Mouse (Mus musculus): ENCODE measurements around the gene Fign. TPM values are rescaled to one million over a fixed set of nuclear protein-coding genes. Genes with fewer than 3 reads are reported as not detected.

The Fign gene
- total RNA-seq, 1 experiment, result 0.98 TPM

- in situ Hi-C loops (cut with MboI; ENCODE audit: low sequenced_read_pairs in 2 of 2, unreplicated experiment in 2 of 2), result no loop called here
- Histone ChIP-seq H3K4me3 (ENCODE audit: insufficient read depth in 1 of 2, low read depth in 1 of 2, low read length in 2 of 2, poor library complexity in 1 of 2, severe bottlenecking in 1 of 2) (no peak overlapping the region), H3K36me3 (ENCODE audit: control insufficient read depth, insufficient read depth, low read length, poor library complexity, severe bottlenecking) (no peaks in the 10 kb centered on the region; the same call in 1 of the 2 replicates), H3K9ac (ENCODE audit: insufficient read depth, low read depth, low read length, poor library complexity, severe bottlenecking) (no peak overlapping the region), H3K9me3 (ENCODE audit: control insufficient read depth, insufficient read depth, low read depth, low read length) (no peaks in the 10 kb centered on the region), H3K27ac (ENCODE audit: insufficient read depth, low read depth, low read length, poor library complexity, severe bottlenecking) (no peak overlapping the region), H3K4me1 (ENCODE audit: control insufficient read depth in 2 of 2, insufficient read depth in 2 of 2, low read length in 2 of 2, poor library complexity in 1 of 2) (0 out of 4 replicates have a peak, but pooled peaks cover 0 to 1% of the 10 kb centered on the region in 2 experiments)
- TF ChIP-seq ZNF384 (IDR thresholded peaks at IDR 0.05; ENCODE audit: low read depth, low read length), result no peak
- no peak for TF ChIP-seq MAFK (IDR thresholded peaks at IDR 0.05; ENCODE audit: insufficient read depth, low read depth, low read length)
- TF ChIP-seq HCFC1 (IDR thresholded peaks at IDR 0.05; ENCODE audit: borderline replicate concordance, insufficient read depth, low read length), result no peak
- no peak for TF ChIP-seq ZC3H11A (IDR thresholded peaks at IDR 0.05; ENCODE audit: borderline replicate concordance, low read depth, low read length)
- TF ChIP-seq CHD2 (IDR thresholded peaks at IDR 0.05; ENCODE audit: low read depth, low read length), result no peak
- no peak for DNase-seq (ENCODE audit: low read depth, low spot score)
Observed at GRCm38 (mm10) chr2:63981449-63981848, 116.4 kb downstream of the Fign start.

GRCm38 (mm10) chr2:63969633-63970032, 128.2 kb downstream of the Fign start:
- H3K4me1 ChIP-seq (ENCODE audit: control insufficient read depth in 2 of 2, insufficient read depth in 2 of 2, low read length in 2 of 2, poor library complexity in 1 of 2), result no peaks in the 10 kb centered on the region
- no peaks in the 10 kb centered on the region for H3K36me3 ChIP-seq (ENCODE audit: control insufficient read depth, insufficient read depth, low read length, poor library complexity, severe bottlenecking)
- in situ Hi-C loops (cut with MboI; ENCODE audit: low sequenced_read_pairs in 2 of 2, unreplicated experiment in 2 of 2), result no loop called here
- no peaks in the 10 kb centered on the region for H3K9me3 ChIP-seq (ENCODE audit: control insufficient read depth, insufficient read depth, low read depth, low read length)
- no peak overlapping the region for H3K27ac ChIP-seq (ENCODE audit: insufficient read depth, low read depth, low read length, poor library complexity, severe bottlenecking)
- no peak for TF ChIP-seq ZC3H11A (IDR thresholded peaks at IDR 0.05; ENCODE audit: borderline replicate concordance, low read depth, low read length)
- no peak for TF ChIP-seq MAFK (IDR thresholded peaks at IDR 0.05; ENCODE audit: insufficient read depth, low read depth, low read length)
- TF ChIP-seq CHD2 (IDR thresholded peaks at IDR 0.05; ENCODE audit: low read depth, low read length), result no peak
- no peak for TF ChIP-seq HCFC1 (IDR thresholded peaks at IDR 0.05; ENCODE audit: borderline replicate concordance, insufficient read depth, low read length)
- TF ChIP-seq ZNF384 (IDR thresholded peaks at IDR 0.05; ENCODE audit: low read depth, low read length), result no peak
- no peak overlapping the region for H3K9ac ChIP-seq (ENCODE audit: insufficient read depth, low read depth, low read length, poor library complexity, severe bottlenecking)
- H3K4me3 ChIP-seq (ENCODE audit: insufficient read depth in 1 of 2, low read depth in 1 of 2, low read length in 2 of 2, poor library complexity in 1 of 2, severe bottlenecking in 1 of 2), result no peak overlapping the region
- DNase-seq (ENCODE audit: low read depth, low spot score), result no peak

- Histone ChIP-seq H3K9me3 (ENCODE audit: control insufficient read depth, insufficient read depth, low read depth, low read length) (no peaks in the 10 kb centered on the region), H3K27ac (ENCODE audit: insufficient read depth, low read depth, low read length, poor library complexity, severe bottlenecking) (no peak overlapping the region), H3K4me3 (ENCODE audit: insufficient read depth in 1 of 2, low read depth in 1 of 2, low read length in 2 of 2, poor library complexity in 1 of 2, severe bottlenecking in 1 of 2) (no peak overlapping the region), H3K36me3 (ENCODE audit: control insufficient read depth, insufficient read depth, low read length, poor library complexity, severe bottlenecking) (no peaks in the 10 kb centered on the region), H3K4me1 (ENCODE audit: control insufficient read depth in 2 of 2, insufficient read depth in 2 of 2, low read length in 2 of 2, poor library complexity in 1 of 2) (no peaks in the 10 kb centered on the region), H3K9ac (ENCODE audit: insufficient read depth, low read depth, low read length, poor library complexity, severe bottlenecking) (no peak overlapping the region)
- no peak for DNase-seq (ENCODE audit: low read depth, low spot score)
- in situ Hi-C loops (cut with MboI; ENCODE audit: low sequenced_read_pairs in 2 of 2, unreplicated experiment in 2 of 2), result no loop called here
- TF ChIP-seq HCFC1 (IDR thresholded peaks at IDR 0.05; ENCODE audit: borderline replicate concordance, insufficient read depth, low read length) (peak; percentile 80), MAFK (IDR thresholded peaks at IDR 0.05; ENCODE audit: insufficient read depth, low read depth, low read length) (no peak)
Observed at GRCm38 (mm10) chr2:63931041-63931440, 166.8 kb downstream of the Fign start.

- DNase-seq (ENCODE audit: low read depth, low spot score), result peak; percentile 11
- no peaks in the 10 kb centered on the region for H3K36me3 ChIP-seq (ENCODE audit: control insufficient read depth, insufficient read depth, low read length, poor library complexity, severe bottlenecking)
- no peak for TF ChIP-seq HCFC1 (IDR thresholded peaks at IDR 0.05; ENCODE audit: borderline replicate concordance, insufficient read depth, low read length)
- no peak for TF ChIP-seq ZNF384 (IDR thresholded peaks at IDR 0.05; ENCODE audit: low read depth, low read length)
- no peak for TF ChIP-seq CHD2 (IDR thresholded peaks at IDR 0.05; ENCODE audit: low read depth, low read length)
- TF ChIP-seq MAFK (IDR thresholded peaks at IDR 0.05; ENCODE audit: insufficient read depth, low read depth, low read length), result no peak
- no peak for TF ChIP-seq ZC3H11A (IDR thresholded peaks at IDR 0.05; ENCODE audit: borderline replicate concordance, low read depth, low read length)
- H3K9ac ChIP-seq (ENCODE audit: insufficient read depth, low read depth, low read length, poor library complexity, severe bottlenecking), result no peak overlapping the region
- no peak overlapping the region for H3K27ac ChIP-seq (ENCODE audit: insufficient read depth, low read depth, low read length, poor library complexity, severe bottlenecking)
- H3K9me3 ChIP-seq (ENCODE audit: control insufficient read depth, insufficient read depth, low read depth, low read length), result no peaks in the 10 kb centered on the region
- no peaks in the 10 kb centered on the region for H3K4me1 ChIP-seq (ENCODE audit: control insufficient read depth in 2 of 2, insufficient read depth in 2 of 2, low read length in 2 of 2, poor library complexity in 1 of 2)
- H3K4me3 ChIP-seq (ENCODE audit: insufficient read depth in 1 of 2, low read depth in 1 of 2, low read length in 2 of 2, poor library complexity in 1 of 2, severe bottlenecking in 1 of 2), result no peak overlapping the region
- in situ Hi-C loops (cut with MboI; ENCODE audit: low sequenced_read_pairs in 2 of 2, unreplicated experiment in 2 of 2), result no loop called here
Observed at GRCm38 (mm10) chr2:63926481-63927097, 171.2 kb downstream of the Fign start.
